Mouse (Mus musculus) left cerebral cortex, adult 11 months (tissue): ENCODE results near the gene Mrpl42.

Experiments
- DNase-seq: peaks from one replicate; pipeline ENCODE4 v3.0.0; 2022; ENCODE audit warnings: low spot score

Gene Mrpl42

DNA sequence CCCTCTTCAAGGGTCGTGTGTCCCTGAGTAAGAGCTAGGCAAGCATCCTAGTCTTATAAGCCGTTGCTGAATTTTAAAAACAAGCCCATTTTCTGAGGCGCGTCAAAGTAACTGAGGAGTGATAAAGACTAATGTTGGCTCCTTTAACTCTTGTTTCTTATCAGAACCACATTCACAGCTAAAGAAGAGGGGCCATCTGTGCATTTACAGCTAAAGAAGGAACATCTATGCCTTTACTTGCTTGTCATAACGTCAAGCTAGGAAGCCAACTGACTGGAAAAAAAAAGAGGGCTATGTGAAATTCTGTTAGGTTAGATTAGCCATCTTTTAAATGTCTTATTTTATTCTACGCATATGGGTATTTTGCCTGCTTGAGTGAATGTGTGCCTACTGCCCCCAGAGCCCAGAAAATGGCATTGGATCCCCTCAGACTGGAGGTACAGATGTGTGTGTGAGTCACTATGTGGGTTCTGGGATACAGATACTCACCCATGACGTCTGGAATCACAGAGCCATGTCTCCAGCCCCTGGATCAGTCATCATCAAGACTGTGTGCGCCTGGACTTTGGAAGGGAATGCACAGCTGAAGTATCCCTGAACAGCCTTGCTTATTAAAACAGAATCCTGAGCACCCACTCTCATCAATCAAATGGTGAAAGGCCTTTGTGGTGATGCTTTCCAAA lies 44.2 kb downstream of the Mrpl42 start:
- no peak for DNase-seq

DNA sequence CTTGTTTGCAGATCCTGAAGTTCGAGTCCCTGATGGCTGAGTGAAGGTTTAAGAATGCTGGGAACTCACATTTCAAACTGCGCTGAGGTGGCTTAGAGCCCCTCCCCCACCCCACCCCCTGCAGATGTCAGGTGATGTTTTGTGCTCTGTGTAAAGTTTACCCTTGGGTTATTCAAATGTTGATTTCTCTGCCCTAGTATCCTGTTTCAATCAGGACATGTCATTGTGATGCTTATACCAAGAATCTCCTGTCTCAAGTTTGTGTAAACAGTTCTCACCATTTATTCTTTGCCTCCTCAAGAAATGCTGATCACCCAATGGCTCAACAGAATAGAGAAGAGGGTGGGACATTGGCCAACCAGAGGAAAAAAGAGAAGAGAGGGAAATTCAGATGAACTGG lies 45.6 kb downstream of the Mrpl42 start:
- no peak for DNase-seq

DNA sequence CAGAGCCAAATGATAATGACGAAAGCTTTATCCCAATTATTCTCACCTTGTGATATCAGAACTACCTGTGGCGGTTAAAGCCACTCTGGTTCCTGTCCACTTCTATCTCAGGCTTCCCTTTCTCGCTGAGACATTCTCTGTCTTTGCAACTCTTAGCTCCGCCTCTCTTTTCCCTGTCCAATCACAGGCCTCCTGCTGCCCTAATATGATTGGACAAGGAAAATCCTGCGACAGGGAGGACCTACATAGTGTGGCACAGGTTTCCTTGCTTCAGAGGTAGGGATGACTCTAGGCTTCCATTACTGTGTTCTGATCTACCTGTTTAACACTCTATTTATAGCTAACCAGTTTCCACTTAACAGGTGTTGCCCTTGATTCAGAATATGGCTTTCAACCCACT lies 48.5 kb downstream of the Mrpl42 start:
- no peak for DNase-seq

DNA sequence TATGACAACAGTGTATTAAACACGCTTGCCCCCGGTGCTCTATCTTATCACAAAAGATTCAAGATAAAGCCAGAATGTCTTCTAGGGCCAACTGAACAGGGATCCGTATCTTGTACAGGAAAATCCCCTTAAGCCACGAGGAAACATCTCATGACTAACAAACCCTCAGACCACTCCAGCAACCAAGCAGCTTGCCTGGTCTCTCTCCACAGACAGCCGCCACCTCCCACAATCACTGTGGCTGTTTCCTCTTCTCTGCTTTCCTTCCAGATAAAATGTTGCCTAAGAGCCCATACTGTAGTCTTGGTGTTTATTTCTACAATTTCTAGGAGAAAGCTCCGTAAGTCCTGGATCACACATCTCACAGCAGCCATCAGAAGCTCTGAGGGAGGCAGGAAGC lies 52.7 kb downstream of the Mrpl42 start:
- no peak for DNase-seq

DNA sequence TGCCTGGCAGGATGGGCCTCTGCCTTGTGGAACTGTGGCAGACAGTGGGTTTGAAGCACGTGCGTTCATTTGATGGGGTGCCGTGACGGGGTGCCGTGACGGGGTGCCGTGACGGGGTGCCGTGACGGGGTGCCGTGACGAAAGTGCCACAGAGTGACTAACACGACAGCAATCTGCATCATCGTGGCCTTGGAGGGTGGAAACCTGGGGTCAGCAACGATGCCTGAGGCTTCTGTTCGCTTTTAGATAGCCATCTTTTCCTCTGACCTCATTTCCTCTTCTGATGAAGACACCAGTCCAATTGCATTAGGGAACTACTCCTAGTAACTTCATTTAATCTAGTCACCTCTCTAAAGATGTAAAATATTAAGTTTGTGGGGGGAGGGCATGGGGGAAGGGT lies 53.8 kb downstream of the Mrpl42 start:
- no peak for DNase-seq

DNA sequence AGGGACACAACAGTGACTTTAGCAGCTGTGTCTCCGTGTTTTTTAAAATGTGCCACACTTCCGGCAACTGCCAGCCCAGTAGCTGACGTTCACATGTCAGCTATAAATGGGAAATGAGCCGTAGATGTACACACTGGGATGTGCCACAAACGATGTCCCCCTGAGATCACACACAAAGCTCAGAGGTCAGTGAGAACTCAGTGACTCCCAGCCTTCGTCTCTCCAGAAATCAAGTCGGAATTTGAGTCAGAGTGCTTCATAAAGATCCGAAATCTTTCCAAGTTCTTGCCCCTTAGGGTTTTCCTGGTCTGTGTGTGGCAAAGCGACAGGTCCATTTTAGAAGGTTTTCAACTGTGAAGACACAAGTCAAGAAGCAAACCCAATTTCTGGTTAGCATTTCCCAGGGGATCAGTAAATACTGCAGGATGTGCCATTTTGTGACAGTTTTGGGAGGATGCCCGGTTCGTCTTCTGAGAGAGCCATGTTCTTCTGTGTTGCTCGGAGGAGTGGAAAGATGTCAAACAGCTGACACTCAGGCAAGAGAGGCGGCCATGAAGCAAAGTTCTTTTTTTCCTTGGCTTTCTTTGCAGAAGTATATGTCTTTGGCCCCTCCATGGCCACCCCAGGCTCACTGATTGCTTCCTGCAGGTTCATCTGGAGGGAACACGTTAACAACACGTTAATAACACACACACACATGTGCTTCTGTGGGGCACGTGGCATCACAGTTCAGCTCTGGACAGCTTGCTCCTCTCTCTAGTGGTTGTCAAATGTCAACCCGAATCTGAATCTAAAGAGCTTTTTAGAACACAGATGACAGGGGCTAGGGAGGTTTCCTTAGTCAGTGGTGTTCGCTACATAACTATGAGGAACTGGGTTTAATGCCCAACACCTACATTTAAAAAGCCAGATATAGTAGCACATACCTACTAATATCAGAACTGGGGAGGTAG lies 56.4 kb downstream of the Mrpl42 start:
- no peak for DNase-seq

DNA sequence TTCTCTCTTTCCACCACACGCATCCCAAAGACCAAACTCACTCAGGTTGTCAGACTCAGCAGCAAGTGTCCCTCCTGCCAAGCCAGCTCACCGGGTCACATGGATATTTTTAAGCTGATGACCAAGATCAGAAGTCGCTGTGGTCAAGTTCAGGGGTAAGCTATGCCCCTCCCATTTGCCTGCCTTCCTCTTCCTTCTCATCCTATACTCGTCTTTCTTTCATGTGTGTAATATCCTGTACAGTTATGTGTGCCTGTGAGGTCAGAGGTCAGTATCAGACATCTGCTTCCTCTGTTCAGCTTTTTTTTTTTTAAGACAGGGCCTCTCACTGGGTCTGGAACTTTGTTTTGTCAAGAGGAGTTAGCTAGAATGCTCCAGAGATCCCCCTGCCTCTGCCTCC lies 59.4 kb downstream of the Mrpl42 start:
- DNase-seq: no peak

DNA sequence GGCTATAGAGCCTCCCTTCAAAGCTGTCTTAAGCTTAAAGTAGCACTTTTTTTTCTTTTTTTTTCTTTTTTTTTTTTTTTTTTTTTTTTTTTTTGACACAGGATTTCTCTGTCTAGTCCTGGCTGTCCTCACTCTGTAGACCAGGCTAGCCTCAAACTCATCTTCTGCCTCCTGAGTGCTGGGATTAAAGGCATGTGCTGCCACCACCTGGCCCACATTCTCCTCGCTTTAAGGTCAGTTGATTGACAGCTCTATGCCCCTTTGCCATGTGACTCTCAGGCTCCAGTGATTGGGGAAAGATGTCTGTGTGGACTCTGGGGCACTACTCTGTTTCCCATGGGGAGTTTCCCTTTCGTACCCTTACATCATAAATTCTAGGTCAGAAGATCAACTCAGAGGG lies 61.2 kb downstream of the Mrpl42 start:
- no peak for DNase-seq

DNA sequence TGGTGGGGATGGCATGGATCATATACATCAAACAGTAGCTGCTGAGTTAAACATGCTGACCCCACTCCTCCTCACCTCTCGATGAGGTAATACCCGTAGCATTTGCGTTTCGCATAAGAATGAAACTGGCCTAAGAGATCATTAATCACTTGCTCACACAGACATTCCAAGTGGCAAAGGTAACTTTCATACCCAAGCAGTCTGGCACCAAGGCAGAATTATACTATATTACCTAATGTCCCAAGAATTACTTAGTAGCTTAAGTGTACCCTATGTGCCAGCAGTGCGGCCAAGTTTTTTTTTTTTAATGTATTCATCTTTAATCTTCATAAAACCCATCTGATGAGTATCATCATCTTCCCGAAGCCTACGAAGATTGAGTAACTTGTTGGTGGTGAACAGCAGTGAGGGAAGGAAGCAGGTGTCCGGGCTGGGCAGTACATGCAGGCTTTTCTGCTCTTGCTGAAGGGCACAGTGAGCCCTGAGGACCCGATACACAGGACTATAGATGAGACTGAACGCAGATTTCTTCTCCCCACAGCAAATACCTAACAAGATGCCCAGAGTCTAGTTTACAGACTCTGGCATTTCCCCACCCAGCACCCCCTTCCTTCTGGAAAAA lies 61.9 kb downstream of the Mrpl42 start:
- DNase-seq: no peak

DNA sequence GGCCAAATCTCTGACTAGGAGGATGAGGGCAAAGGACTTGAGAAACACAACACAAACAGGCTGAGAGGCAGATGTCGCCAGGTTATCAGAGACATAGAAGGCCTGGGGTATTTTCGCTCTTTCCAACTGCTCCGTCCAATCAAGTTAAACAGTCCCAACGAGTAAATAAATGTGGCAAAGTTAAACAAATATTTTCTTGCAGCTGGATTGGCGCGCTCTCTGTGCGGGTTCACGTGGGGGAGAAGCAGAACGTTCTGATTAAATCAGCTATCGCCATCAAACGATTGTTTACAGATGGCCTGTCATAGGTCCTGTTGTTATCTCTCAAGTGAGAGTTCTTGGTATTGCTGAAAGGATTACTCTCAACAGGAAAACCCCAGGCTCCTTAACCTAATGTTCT lies 62.8 kb downstream of the Mrpl42 start:
- DNase-seq: no peak
